Mouse (Mus musculus): ENCODE data around the gene Itgb2. TPM values are rescaled to one million over a fixed set of nuclear protein-coding genes. Genes with fewer than 3 reads are reported as not detected.

Gene Itgb2
- polyA plus RNA-seq, 1 experiment from 2014 or later = 0.64 TPM

DNA sequence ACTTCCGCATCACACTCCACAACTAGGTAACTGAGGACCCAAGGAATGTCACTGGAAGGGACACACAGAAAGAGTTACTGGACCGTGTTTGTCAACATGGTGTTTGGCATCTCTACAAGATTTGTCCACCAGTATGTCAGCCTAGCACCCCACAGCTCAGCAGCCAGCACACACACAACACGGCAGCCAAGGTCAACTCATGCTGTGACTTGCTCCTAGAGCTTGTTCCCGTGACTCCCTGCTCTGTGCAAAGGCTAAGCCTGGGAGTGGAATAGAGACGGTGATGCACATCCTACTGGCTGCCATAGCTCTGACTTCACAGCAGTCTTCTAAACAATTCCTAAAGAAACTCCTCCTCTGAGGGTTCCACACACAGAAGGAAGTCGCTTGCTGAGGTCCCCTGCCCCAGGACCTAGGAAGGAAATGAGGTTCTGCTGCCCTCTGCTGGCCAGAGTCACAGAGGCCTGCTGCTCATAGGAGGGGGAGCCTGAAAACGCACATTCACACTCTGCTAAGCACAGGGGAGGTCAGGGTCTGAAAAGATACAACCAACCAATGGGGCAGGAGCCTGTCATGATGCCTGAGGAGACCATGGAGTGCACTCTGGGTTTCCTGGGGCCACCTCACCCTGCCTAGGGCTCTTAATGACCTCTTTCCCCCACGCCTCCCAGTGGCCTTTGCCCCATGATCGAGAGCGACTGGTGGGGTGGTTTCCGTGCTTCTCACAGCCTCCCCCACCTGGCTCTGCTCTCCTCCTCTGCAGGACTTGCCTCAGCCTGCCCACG, 20.5 kb upstream of the Itgb2 start:
- Histone ChIP-seq H3K4me3 (ENCODE audit: low read depth, low read length) (no peak overlapping the region), H3K9me3 (ENCODE audit: control insufficient read depth, low read length) (no peaks in the 10 kb centered on the region), H3K4me2 (ENCODE audit: low read depth, severe bottlenecking) (no peak overlapping the region), H3K4me1 (ENCODE audit: control insufficient read depth, insufficient read depth, low read length) (peaks cover 2% of the 10 kb centered on the region; the same call in 1 of the 2 replicates), H3K27ac (replicated peaks; ENCODE audit: low read depth, low read length) (no peak overlapping the region), H3K27me3 (ENCODE audit: control insufficient read depth, insufficient read depth, low read length) (no peaks in the 10 kb centered on the region), H3K36me3 (ENCODE audit: control insufficient read depth, insufficient read depth, low read length) (peaks cover 14% of the 10 kb centered on the region; the same call in 1 of the 2 replicates), H3K9ac (ENCODE audit: low read length) (no peak overlapping the region)
- ATAC-seq (ENCODE audit: insufficient number of reproducible peaks, low FRiP score, low TSS enrichment, low read depth) = peak; percentile 71; the same call in 1 of the 2 replicates
- 52% methylated on average over 12 of the region's 12 CpGs for WGBS
- DNase-seq (ENCODE audit: low spot score) = peak; percentile 94

DNA sequence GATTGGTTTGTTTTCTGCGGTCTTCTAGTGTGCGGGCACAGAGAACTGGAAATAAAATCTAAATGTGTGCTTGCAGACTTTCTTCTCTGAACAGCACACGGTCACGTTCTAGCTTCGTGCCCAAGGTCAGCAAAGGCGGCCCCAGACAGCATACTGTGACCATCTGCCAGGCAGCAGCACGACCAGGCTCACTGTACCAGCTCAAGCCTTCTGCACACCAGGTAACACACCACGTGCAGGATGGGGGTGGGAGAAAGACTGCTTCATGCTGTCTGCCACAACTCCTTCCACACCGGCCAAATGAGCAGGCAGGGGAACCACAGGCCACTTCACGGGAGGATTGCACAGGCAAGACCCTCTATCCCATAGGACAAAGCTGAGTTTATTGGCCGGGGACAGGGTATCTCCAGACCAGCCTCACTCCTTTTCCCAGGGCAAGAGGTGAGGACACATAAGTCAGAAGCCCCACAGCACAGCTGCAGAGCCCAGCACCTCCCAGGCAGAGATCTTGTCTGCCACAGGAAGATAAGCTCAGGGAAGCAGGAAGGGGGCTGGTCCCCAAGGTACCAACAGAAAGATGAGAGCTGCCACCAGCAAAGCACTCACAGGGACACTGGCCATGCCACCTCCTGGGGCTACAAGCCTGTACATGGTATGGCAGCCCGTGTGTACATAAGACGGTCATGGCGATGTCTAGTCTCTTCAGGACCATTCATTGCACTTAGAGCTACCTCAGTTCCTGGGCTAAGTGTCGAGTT, 19.6 kb upstream of the Itgb2 start:
- Histone ChIP-seq H3K4me2 (ENCODE audit: low read depth, severe bottlenecking) (no peak overlapping the region), H3K27me3 (ENCODE audit: control insufficient read depth, insufficient read depth, low read length) (no peaks in the 10 kb centered on the region), H3K4me1 (ENCODE audit: control insufficient read depth, insufficient read depth, low read length) (peaks cover 3% of the 10 kb centered on the region; the same call in 1 of the 2 replicates), H3K36me3 (ENCODE audit: control insufficient read depth, insufficient read depth, low read length) (peaks cover 14% of the 10 kb centered on the region; the same call in 1 of the 2 replicates), H3K27ac (replicated peaks; ENCODE audit: low read depth, low read length) (no peak overlapping the region), H3K9me3 (ENCODE audit: control insufficient read depth, low read length) (no peaks in the 10 kb centered on the region), H3K4me3 (ENCODE audit: low read depth, low read length) (no peak overlapping the region), H3K9ac (ENCODE audit: low read length) (no peak overlapping the region)
- ATAC-seq (ENCODE audit: insufficient number of reproducible peaks, low FRiP score, low TSS enrichment, low read depth) (no peak), DNase-seq (ENCODE audit: low spot score) (no peak)
- WGBS = 83% methylated on average over 15 of the region's 15 CpGs

DNA sequence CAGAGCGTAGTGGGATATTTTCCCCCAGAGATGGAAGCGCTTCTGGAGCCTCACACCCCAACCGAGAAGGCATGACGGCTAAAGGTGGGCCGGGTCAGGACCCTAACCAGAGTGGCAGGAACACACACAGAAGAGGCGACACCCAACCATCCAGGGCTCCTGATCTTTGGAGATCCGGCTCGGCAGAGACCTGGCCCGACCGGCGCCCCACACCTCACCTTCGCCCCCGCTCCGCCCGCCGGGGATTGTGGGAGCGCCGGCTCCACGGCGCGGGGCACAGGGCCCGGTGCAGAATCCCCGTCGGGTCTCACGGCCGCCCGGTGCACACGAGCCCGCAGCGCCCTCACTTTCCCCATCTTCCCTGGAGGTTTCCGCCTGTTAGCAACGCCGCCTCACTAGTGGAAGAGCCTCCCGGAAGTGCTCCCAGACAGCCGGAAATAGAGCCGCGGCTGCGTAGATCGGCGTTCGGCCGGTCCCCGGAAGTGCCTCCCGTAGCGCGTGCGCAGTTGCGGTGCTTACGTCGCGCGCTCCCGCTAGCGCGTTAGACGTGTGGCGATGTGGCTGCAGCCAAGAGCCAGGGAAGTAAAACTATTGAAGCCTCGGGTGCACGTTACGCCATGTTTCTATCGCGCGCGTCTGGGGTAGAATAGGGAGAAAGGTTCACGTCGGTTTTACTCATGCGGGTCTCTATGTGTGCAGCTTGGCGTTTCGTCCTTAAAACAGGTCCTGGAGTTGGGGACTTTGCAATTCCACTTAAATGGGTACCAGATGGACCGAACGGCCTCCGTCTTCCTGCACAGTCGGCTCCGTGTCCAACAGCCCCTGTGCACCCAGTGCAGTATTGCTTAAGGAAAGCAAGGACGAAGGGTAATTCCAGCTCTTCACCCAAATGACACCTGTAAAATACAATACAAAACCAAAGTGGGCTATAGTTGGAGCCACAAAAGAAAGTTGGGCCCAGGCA, 14.4 kb upstream of the Itgb2 start, which contains the start of gene Fam207a:
Gene Fam207a (minus strand): TSS at position 401 of the 964 bp plus-strand sequence.
- ATAC-seq (ENCODE audit: insufficient number of reproducible peaks, low FRiP score, low TSS enrichment, low read depth) (peak; percentile 81), DNase-seq (ENCODE audit: low spot score) (peak; percentile 90)
- no peaks in the 10 kb centered on the region for H3K27me3 ChIP-seq (ENCODE audit: control insufficient read depth, insufficient read depth, low read length)
- H3K4me2 ChIP-seq (ENCODE audit: low read depth, severe bottlenecking) = peak within 1 kb of the TSS; percentile 91
- peaks cover 8% of the 10 kb centered on the region; the same call in 1 of the 2 replicates for H3K4me1 ChIP-seq (ENCODE audit: control insufficient read depth, insufficient read depth, low read length)
- peak within 1 kb of the TSS; percentile 80 for H3K4me3 ChIP-seq (ENCODE audit: low read depth, low read length)
- WGBS = under 1% methylated on average over 75 of the region's 75 CpGs
- no peak within 1 kb of the TSS; the same call in 1 of the 2 replicates for H3K27ac ChIP-seq (replicated peaks; ENCODE audit: low read depth, low read length)
- H3K9me3 ChIP-seq (ENCODE audit: control insufficient read depth, low read length) = no peaks in the 10 kb centered on the region
- peaks cover 4% of the 10 kb centered on the region; the same call in 1 of the 2 replicates for H3K36me3 ChIP-seq (ENCODE audit: control insufficient read depth, insufficient read depth, low read length)
- peak within 1 kb of the TSS; percentile 86 for H3K9ac ChIP-seq (ENCODE audit: low read length)

DNA sequence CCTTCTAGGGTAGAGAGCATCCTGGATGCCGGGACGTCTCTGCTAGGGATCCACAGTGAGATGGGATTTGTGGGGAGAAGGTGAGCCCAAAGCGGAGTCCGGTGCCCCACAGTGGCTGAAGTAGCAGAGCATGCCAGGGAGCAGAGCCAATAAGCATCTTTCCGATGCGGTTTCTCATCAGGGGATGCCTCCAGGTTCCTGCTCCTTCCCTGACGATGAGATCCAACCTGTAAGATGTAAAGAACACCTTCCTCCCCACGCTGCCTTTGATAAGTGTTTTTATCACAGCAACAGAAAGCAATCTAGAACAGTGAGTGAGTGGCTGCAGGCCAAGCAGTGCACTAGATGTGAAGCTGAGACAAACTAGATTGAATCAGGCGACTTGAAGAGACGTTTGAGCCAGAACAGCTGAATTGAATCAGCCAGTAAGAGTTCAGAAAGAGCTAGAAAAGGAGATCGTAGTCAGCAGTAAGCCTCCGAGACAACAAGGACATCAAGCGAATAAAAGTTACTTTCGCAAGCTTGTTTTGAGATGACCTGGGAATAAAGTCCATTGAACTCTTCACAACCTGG, 13.6 kb upstream of the Itgb2 start:
- Histone ChIP-seq H3K36me3 (ENCODE audit: control insufficient read depth, insufficient read depth, low read length) (peaks cover 4% of the 10 kb centered on the region; the same call in 1 of the 2 replicates), H3K4me3 (ENCODE audit: low read depth, low read length) (peak overlapping the region; percentile 80), H3K27me3 (ENCODE audit: control insufficient read depth, insufficient read depth, low read length) (no peaks in the 10 kb centered on the region), H3K4me1 (ENCODE audit: control insufficient read depth, insufficient read depth, low read length) (peaks cover 8% of the 10 kb centered on the region; the same call in 1 of the 2 replicates), H3K9me3 (ENCODE audit: control insufficient read depth, low read length) (no peaks in the 10 kb centered on the region), H3K4me2 (ENCODE audit: low read depth, severe bottlenecking) (peak overlapping the region; percentile 91), H3K27ac (replicated peaks; ENCODE audit: low read depth, low read length) (no peak overlapping the region; the same call in 1 of the 2 replicates), H3K9ac (ENCODE audit: low read length) (peak overlapping the region; percentile 86)
- DNase-seq (ENCODE audit: low spot score) (peak; percentile 44), ATAC-seq (ENCODE audit: insufficient number of reproducible peaks, low FRiP score, low TSS enrichment, low read depth) (no peak; the same call in 1 of the 2 replicates)
- WGBS = 48% methylated on average over 14 of the region's 14 CpGs

- H3K4me3 ChIP-seq (ENCODE audit: low read depth, low read length) = no peak overlapping the region
Measured at GRCm38 (mm10) chr10:77517066-77517620, 12.9 kb upstream of the Itgb2 start.

GRCm38 (mm10) chr10:77517801-77518200, 12.3 kb upstream of the Itgb2 start:
- Histone ChIP-seq H3K27me3 (ENCODE audit: control insufficient read depth, insufficient read depth, low read length) (no peaks in the 10 kb centered on the region), H3K4me1 (ENCODE audit: control insufficient read depth, insufficient read depth, low read length) (peaks cover 8% of the 10 kb centered on the region; the same call in 1 of the 2 replicates), H3K9me3 (ENCODE audit: control insufficient read depth, low read length) (no peaks in the 10 kb centered on the region), H3K4me2 (ENCODE audit: low read depth, severe bottlenecking) (no peak overlapping the region), H3K4me3 (ENCODE audit: low read depth, low read length) (no peak overlapping the region), H3K27ac (replicated peaks; ENCODE audit: low read depth, low read length) (no peak overlapping the region), H3K9ac (ENCODE audit: low read length) (no peak overlapping the region), H3K36me3 (ENCODE audit: control insufficient read depth, insufficient read depth, low read length) (peaks cover 4% of the 10 kb centered on the region; the same call in 1 of the 2 replicates)
- 94% methylated on average over 5 of the region's 5 CpGs for WGBS
- no peak for DNase-seq (ENCODE audit: low spot score)
- no peak for ATAC-seq (ENCODE audit: insufficient number of reproducible peaks, low FRiP score, low TSS enrichment, low read depth)

More at GRCm38 (mm10) chr10:77517066-77517620, 12.9 kb upstream of the Itgb2 start:
- ATAC-seq (ENCODE audit: insufficient number of reproducible peaks, low FRiP score, low TSS enrichment, low read depth) (0 out of 2 replicates have a peak, but pooled peaks have one; percentile 38), DNase-seq (ENCODE audit: low spot score) (peak; percentile 81)
- H3K36me3 ChIP-seq (ENCODE audit: control insufficient read depth, insufficient read depth, low read length) = peaks cover 4% of the 10 kb centered on the region; the same call in 1 of the 2 replicates
- no peak overlapping the region for H3K9ac ChIP-seq (ENCODE audit: low read length)
- H3K9me3 ChIP-seq (ENCODE audit: control insufficient read depth, low read length) = no peaks in the 10 kb centered on the region
- 21% methylated on average over 20 of the region's 20 CpGs for WGBS
- H3K4me1 ChIP-seq (ENCODE audit: control insufficient read depth, insufficient read depth, low read length) = peaks cover 8% of the 10 kb centered on the region; the same call in 1 of the 2 replicates
- no peaks in the 10 kb centered on the region for H3K27me3 ChIP-seq (ENCODE audit: control insufficient read depth, insufficient read depth, low read length)
- H3K4me2 ChIP-seq (ENCODE audit: low read depth, severe bottlenecking) = no peak overlapping the region; the same call in 1 of the 2 replicates
- no peak overlapping the region for H3K27ac ChIP-seq (replicated peaks; ENCODE audit: low read depth, low read length)

DNA sequence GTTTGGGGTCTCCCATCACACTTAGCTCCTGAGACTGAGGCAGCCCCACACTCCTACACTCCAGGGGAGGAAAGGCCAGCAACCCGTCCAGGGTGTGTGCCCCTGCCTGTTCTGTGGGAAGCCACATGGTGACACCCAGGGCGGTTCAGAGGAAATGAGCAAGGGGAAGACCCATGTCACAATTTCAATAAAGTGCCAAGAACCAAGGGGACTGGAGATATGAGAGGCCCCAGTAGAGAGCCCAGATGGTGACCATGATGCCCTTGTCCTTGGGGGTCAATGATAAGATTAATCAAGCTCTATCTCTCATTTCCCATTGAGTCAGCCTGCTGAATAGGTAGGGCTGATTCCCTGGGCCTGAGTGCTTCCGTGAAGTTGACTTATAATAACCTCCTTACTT, 10.9 kb upstream of the Itgb2 start:
- H3K4me3 ChIP-seq (ENCODE audit: low read depth, low read length) = no peak overlapping the region
- DNase-seq (ENCODE audit: low spot score) (no peak), ATAC-seq (ENCODE audit: insufficient number of reproducible peaks, low FRiP score, low TSS enrichment, low read depth) (no peak)
- H3K27ac ChIP-seq (replicated peaks; ENCODE audit: low read depth, low read length) = no peak overlapping the region
- peaks cover under 1% of the 10 kb centered on the region; the same call in 1 of the 2 replicates for H3K36me3 ChIP-seq (ENCODE audit: control insufficient read depth, insufficient read depth, low read length)
- H3K4me2 ChIP-seq (ENCODE audit: low read depth, severe bottlenecking) = no peak overlapping the region
- no peak overlapping the region for H3K9ac ChIP-seq (ENCODE audit: low read length)
- 93% methylated on average over 3 of the region's 3 CpGs for WGBS
- H3K4me1 ChIP-seq (ENCODE audit: control insufficient read depth, insufficient read depth, low read length) = peaks cover 8% of the 10 kb centered on the region; the same call in 1 of the 2 replicates
- no peaks in the 10 kb centered on the region for H3K9me3 ChIP-seq (ENCODE audit: control insufficient read depth, low read length)
- no peaks in the 10 kb centered on the region for H3K27me3 ChIP-seq (ENCODE audit: control insufficient read depth, insufficient read depth, low read length)
